Mouse (Mus musculus) hematopoietic stem cell, adult 5-6 weeks (primary cell): ENCODE data around the gene Spata20. TPM values are rescaled to one million over a fixed set of nuclear protein-coding genes. Genes with fewer than 3 reads are reported as not detected.

ENCODE experiments used
- ATAC-seq, 2 experiments: fragments of 125-278 bp in 1 of 2; replicated peaks in 1 of 2; 2 replicates each; pipeline ENCODE4 v1.8.0; 2016 to 2017; ENCODE audit warnings: inconsistent platforms in 2 of 2, mild to moderate bottlenecking in 2 of 2, moderate number of reproducible peaks in 2 of 2, low read depth in 1 of 2, moderate TSS enrichment in 1 of 2; ENCODE audit not compliant: low FRiP score in 2 of 2, poor library complexity in 2 of 2, severe bottlenecking in 2 of 2, insufficient read depth in 1 of 2, low TSS enrichment in 1 of 2
- total RNA-seq: library from RNA; stranded (forward); fragments of 172-1452, 232-1000 nt; gene quantifications from 2 replicates; pipeline ENCODE4 v1.2.3, GENCODE M21; 2017

Spata20 gene
- total RNA-seq, 1 experiment from 2014 or later, result not detected

DNA sequence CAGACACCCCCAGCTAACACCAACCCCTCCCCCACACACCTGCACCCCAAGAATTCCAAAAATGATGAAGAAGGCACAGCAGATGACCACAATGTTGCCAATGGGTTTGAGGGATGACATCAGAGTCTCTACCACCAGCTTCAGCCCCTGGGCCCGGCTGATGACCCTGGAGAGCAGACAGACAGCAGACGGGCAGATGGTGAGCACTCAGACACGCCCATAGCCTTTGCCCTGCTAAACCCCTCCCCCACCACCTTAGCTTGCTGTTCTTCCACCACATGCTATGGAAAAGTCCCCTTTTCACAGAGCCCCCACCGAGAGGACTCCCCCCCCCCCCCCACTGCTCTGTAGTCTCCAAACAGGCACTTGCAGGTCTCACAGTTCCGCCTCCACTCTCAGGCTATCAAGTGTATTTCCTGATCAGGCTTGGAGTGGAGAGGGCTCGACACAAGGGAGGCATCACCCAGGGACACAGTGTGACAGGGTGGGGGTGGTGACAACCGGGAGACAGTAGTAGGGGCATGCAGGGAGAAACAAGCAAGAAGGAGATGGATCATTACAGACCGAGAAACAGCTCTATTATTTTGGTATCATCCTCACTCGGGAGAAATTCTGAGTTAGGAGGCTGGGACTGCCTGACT, 56.8 kb downstream of the Spata20 start:
- no peak for ATAC-seq

Other genes with a start within 250 kb of the Spata20 start
- gene Wfikkn2, start 240.2 kb downstream of the Spata20 start, total RNA-seq, result 0.30 and 0.50 TPM in 2 replicates
- 0.94 TPM in 1 of 2 replicates, not detected in the other for gene Gm21885, start 204.3 kb downstream of the Spata20 start, total RNA-seq
- 297 and 467 TPM in 2 replicates for gene Luc7l3, start 164.2 kb downstream of the Spata20 start, total RNA-seq
- 63.5 and 70.8 TPM in 2 replicates for gene Ankrd40, start 158.2 kb downstream of the Spata20 start, total RNA-seq
- gene Abcc3, start 93.2 kb downstream of the Spata20 start, total RNA-seq, result 2.6 and 3.8 TPM in 2 replicates
- gene Cacna1g, start 12.0 kb downstream of the Spata20 start, total RNA-seq, result not detected in 2 replicates
- 0.06 and 0.20 TPM in 2 replicates for gene Epn3, start 13.8 kb upstream of the Spata20 start, total RNA-seq
- 0.74 and 1.8 TPM in 2 replicates for gene Mycbpap, start 35.6 kb upstream of the Spata20 start, total RNA-seq
- gene Rsad1, start 63.1 kb upstream of the Spata20 start, total RNA-seq, result 10.8 and 12.8 TPM in 2 replicates
- 0.40 and 0.44 TPM in 2 replicates for gene Chad, start 78.9 kb upstream of the Spata20 start, total RNA-seq
- gene Acsf2, start 115.7 kb upstream of the Spata20 start, total RNA-seq, result 8.0 and 10.4 TPM in 2 replicates
- 95.1 and 117 TPM in 2 replicates for gene Lrrc59, start 143.6 kb upstream of the Spata20 start, total RNA-seq
- 31.3 and 36.5 TPM in 2 replicates for gene Mrpl27, start 167.6 kb upstream of the Spata20 start, total RNA-seq
- gene Eme1, start 167.8 kb upstream of the Spata20 start, total RNA-seq, result 12.4 and 20.9 TPM in 2 replicates
- 4.5 and 7.3 TPM in 2 replicates for gene Xylt2, start 191.3 kb upstream of the Spata20 start, total RNA-seq
- not detected in 2 replicates for gene Gm11541, start 218.3 kb upstream of the Spata20 start, total RNA-seq